Mouse (Mus musculus) WW6 (cell line): ENCODE results near the gene Rdh5.

Experiments used
- DNase-seq: peaks from one replicate; pipeline ENCODE4 v3.0.0-alpha.2; 2013; ENCODE audit warnings: low read depth, low spot score

The Rdh5 gene

GRCm38 (mm10) chr10:128904812-128905211 lies 17.9 kb downstream of the Rdh5 start:
- no peak for DNase-seq

DNA sequence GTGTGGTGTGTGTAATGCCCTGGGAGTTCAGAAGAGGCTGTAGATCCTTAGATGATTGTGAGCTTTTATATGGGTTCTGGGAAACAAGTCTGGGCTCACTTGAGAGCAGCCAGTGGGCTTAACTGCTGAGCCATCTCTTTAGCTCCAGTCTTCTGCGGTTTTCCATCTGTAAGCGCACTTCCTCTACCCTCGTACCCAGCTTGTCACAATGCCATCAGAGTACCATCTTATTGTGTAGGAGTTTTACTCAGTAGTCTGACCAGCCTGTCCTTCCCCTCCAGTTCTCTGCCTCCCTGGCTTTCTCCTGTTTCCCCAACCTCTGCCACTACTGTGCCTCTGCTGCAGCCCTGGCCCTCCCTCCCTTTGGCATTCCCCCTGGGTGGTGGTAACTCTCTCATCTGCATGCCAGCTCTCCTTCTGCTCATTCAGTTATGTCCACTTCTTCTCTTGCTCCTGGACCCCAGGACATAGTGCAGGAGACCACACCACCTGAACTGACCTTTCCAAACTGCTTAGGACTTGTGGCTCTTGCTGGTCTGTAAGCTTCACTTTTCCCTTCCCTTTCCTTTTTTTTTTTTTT lies 20.2 kb downstream of the Rdh5 start:
- DNase-seq, result no peak

DNA sequence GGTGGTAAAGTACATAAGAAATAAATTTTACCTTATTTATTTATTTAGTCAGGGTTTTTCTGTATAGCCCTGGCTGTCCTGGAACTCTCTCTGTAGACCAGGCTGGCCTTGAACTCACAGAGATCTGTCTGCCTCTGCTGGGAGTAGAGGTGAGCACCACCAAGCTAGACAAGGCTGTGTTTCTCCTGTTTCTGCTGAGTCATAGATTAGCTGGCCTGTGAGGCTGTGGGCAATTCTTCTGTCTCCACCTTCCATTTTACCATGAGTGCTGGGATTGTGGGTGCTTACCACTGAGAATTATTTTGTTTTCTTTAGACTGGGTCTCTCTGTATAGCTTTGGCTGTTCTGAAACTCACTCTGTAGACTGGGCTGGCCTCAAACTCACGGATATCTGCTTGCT lies 21.3 kb downstream of the Rdh5 start:
- DNase-seq, result no peak

DNA sequence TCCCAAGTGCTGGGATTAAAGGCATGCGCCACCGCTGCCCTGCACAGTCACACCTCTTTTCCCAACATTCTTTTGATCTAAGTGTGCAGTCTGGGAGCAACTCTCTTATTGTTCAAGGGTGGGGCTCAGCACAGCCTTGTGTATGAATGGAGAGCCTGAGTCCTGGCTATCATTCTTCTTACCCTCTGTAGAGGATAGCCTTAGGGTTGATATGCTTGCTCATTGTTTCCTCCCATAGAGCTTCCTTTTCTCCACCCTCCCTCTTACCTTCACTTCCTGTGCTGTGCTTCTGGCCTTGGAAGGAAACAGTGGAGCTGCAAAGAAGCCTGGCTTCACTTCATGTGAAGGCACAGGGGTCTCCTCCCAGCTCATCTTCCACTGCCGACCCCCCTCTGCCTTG lies 22.0 kb downstream of the Rdh5 start, which contains the start of gene Cd63:
TSS of gene Cd63 (plus strand) at position 292 of the 400 bp plus-strand sequence.
- no peak for DNase-seq

GRCm38 (mm10) chr10:128899759-128900490 lies 22.8 kb downstream of the Rdh5 start:
- no peak for DNase-seq

DNA sequence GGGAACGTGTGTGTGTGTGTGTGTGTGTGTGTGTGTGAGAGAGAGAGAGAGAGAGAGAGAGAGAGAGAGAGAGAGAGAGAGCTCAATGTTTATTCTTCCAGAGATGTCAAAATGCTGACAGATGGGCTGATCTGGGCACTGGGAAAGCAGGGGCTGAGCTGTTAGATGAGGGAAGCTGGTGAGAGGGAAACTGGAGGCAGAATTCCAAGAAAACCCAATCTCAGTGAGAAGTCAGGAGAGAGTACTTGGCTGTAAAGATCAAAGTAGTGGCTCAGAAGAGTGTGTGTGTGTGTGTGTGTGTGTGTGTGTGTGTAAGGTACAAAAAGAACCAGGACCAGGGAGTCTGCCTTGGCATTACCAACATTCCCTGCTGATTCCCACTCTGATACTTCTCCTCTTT lies 25.2 kb downstream of the Rdh5 start:
- no peak for DNase-seq

- no peak for DNase-seq
These were observed 25.9 kb downstream of the Rdh5 start for GRCm38 (mm10) chr10:128896807-128897206.

DNA sequence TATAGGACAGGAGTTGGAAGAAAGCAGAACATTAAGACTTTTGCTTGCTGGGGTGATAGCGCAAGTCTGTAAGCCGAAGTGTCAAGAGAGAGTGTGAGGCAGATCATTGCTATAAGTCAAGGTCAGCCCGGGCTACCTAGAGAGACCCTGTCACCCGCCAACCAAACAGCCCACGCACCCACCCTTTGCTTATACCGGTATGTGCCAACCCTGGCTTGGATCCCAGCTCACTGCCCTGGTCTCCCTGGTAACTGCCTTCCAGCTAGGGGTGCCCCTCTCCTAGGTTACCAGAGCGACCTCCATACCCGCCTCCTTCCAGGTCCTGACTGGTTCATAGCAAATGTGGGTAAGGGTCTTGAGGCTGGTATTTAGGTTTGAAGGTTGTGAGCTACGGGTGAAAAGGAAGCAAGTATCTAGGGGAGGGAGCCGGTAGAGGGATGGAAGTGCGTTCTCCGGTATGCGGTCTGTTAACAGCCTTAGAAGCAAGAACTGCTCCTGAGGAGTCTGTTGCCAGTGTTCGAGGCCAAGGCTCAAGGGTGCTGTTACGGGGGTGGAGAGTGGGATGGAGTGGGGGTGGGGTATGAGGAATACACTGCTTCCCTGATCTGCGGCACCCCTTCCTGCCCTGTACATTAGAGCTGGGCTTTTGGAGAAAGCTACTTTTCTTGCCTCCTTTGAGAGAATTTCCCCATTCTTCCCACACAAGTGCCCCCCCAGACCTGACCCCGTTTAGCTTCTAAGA lies 26.6 kb downstream of the Rdh5 start:
- DNase-seq, result no peak

GRCm38 (mm10) chr10:128895437-128895836 lies 27.3 kb downstream of the Rdh5 start:
- DNase-seq, result peak; percentile 67

DNA sequence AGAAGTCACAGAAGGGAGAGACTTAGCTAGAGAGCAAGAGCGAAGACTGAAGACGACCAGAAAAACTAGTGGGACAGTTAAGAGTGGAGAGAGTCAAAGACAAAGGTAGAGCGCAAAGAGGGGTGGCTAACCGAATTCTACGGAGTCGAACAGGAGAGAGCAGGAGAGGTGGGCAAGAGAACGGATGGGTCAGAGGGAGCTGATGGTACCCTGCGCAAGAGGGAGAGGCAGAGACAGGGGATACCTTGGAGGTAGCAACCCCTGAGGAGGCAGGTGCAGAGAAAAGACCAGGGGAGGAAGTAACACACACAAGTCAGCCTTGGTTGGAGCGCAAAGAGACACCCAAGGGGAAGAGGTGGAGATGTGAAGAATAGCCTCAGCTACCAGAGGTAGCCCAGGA lies 30.4 kb downstream of the Rdh5 start:
- no peak for DNase-seq

- DNase-seq, result no peak
These were observed 31.2 kb downstream of the Rdh5 start, which contains the start of gene Gdf11 for GRCm38 (mm10) chr10:128891296-128892094. TSS of gene Gdf11 (minus strand) at chr10:128891718.

GRCm38 (mm10) chr10:128890383-128891295 lies 32.0 kb downstream of the Rdh5 start:
- DNase-seq, result no peak

GRCm38 (mm10) chr10:128889846-128890245 lies 32.8 kb downstream of the Rdh5 start:
- DNase-seq, result no peak

DNA sequence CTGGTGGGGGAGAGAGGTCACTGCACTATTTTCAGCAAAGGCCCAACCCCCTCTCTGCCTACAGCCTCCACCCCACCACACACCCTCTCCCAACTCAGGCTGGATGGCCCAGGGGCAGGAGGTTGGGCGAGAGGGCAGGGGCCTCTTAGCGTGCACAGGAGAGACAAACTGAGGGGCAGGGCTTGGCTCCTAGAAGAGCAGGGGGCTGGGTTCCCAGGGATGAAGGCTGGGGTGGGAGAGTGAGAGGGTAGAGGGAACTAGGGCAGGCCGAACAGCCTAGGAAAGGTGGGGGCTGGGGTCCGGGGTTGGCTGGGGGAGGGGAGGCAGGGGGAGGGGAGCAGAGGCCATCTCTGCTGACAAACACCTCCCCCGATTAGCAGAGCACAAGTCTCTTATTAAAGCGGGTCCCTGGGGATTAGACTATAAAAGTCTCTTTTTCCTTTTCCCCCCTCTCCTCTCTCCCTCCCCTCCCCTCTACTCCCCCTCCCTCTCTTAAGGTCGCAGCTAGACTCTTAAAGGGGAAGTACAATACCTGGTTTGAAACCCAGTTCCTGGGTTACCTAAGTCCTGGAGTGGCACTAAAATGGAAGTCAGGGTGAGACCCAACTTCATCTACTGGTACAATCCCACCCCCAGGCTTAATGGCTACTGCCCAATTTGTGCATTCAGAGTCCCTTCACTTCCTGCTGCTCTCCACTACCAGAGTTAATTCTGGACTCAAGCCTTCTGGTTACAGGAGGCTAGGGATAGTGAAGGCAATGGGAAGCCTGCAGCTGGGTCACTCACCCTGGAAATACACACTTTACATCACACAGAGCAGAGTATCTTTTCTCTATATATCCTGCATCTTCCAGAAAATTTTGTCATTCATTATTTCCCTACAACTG lies 33.5 kb downstream of the Rdh5 start:
- no peak for DNase-seq

DNA sequence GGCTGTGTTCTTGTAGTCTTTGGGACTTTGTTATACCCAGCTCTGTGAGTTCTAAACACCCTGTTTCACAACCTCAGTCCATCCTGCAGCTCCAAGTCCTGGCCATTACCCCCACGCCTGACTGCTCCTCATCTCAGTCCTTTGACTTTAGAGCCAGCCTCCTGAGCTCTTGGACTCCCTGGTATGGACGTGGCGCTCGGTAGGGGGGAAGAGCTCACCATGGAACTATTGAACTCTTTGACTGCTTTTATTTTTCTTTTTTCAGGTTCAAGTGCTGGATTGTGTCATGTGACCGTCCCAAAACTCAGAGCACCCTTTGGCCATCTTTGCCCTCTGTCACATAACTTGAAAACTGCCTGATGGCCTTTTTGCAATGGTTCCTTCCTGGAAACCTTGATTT lies 40.6 kb downstream of the Rdh5 start:
- DNase-seq, result no peak

GRCm38 (mm10) chr10:128878811-128879210 lies 43.9 kb downstream of the Rdh5 start:
- no peak for DNase-seq

- DNase-seq, result no peak
These were observed 44.4 kb downstream of the Rdh5 start for GRCm38 (mm10) chr10:128878291-128878690.

GRCm38 (mm10) chr10:128870341-128870740 lies 52.3 kb downstream of the Rdh5 start:
- DNase-seq, result no peak

DNA sequence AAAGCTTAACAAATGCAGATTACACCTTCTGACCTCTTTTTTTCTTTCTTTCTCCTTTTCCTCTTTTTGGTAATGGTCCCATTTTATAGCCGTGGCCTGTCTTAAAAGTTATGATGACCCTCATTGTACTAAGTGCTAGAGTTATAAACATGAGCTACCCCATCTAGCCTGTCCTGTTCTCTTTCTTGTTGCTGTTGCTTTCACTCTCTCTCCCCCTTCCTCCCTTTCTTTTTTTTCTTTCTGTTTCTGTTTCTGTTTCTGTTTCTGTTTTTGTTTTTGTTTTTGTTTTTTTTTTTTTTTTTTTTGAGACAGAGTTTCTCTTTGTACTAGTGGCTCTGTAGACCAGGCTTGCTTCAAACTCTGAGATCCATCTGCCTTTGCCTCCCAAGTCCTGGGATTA lies 56.2 kb downstream of the Rdh5 start:
- no peak for DNase-seq

DNA sequence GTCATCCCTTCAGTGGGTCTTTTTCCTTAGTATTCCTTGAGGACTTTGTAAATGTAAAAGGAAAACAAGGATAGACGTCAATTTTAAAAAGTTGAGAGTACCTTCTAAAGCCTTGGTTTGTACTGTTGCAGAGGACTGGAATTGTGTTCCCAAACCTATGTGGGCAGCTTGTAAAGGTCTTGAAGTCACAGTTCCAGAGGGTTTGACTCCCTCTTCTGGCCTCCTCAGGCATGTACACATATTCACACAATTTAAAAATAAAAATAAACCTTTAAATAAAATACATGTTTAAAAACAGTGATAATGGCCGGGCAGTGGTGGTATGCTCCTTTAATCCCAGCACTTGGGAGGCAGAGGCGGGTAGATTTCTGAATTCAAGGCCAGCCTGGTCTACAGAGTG lies 56.6 kb downstream of the Rdh5 start:
- no peak for DNase-seq
